Mouse (Mus musculus) heart, adult 2 months (tissue): ENCODE data around the gene Lrrc71. TPM values are rescaled to one million over a fixed set of nuclear protein-coding genes. Genes with fewer than 3 reads are reported as not detected.

Experiments
- DNase-seq, 2 experiments: peaks; one replicate each; pipeline ENCODE4 v3.0.0; 2021
- H3K27ac ChIP-seq: fragments of 200-600 bp; 2 replicates; pipeline ENCODE4 v1.8.1; 2022
- H3K27me3 ChIP-seq: fragments of 200-500 bp; 2 replicates; pipeline ENCODE4 v1.6.1; 2012; ENCODE audit warnings: mild to moderate bottlenecking, low read length, inconsistent platforms, mixed read lengths; ENCODE audit not compliant: control insufficient read depth, insufficient read depth
- H3K36me3 ChIP-seq: fragments of 200-500 bp; 2 replicates; pipeline ENCODE4 v1.6.1; 2012; ENCODE audit warnings: low read length, inconsistent platforms; ENCODE audit not compliant: control insufficient read depth, insufficient read depth
- H3K4me1 ChIP-seq: fragments of 200-500 bp; 2 replicates; pipeline ENCODE4 v1.6.1; 2011; ENCODE audit warnings: low read length; ENCODE audit not compliant: control insufficient read depth, insufficient read depth
- H3K4me3 ChIP-seq: fragments of 200-600 bp; 2 replicates; pipeline ENCODE4 v1.8.1; 2022
- H3K79me2 ChIP-seq: fragments of 200-500 bp; replicated peaks from 2 replicates; pipeline ENCODE4 v1.6.1; 2012; ENCODE audit warnings: mild to moderate bottlenecking, inconsistent platforms, low read length, moderate library complexity, mixed read lengths; ENCODE audit not compliant: control insufficient read depth, insufficient read depth
- H3K9ac ChIP-seq: fragments of 200-500 bp; 2 replicates; pipeline ENCODE4 v1.6.1; 2012; ENCODE audit warnings: low read depth, mild to moderate bottlenecking, control low read depth, inconsistent platforms, low read length, mixed read lengths
- CTCF ChIP-seq: fragments of 200-600 bp; IDR thresholded peaks from 2 replicates; pipeline ENCODE4 v1.8.1; 2022; ENCODE audit warnings: antibody characterized with exemption, mild to moderate bottlenecking, moderate library complexity
- EP300 ChIP-seq: fragments of 200-500 bp; IDR thresholded peaks from 2 replicates; pipeline ENCODE4 v1.6.1; 2011; ENCODE audit warnings: low read depth, low read length, control low read depth; ENCODE audit not compliant: insufficient read depth
- POLR2A ChIP-seq: fragments of 200-500 bp; IDR thresholded peaks from 2 replicates; pipeline ENCODE4 v1.6.1; 2011; ENCODE audit warnings: mild to moderate bottlenecking, low read depth, low read length, control low read depth; ENCODE audit not compliant: insufficient read depth
- WGBS: fragments of 180-500 bp; shearing (Covaris S2); methylation state at CpG from one replicate; pipeline ENCODE4 v1.1.7; 2018; 5-methylcytosine and 5-hydroxymethylcytosine counted together
- intact Hi-C: fragments of 180-260 bp; cut with DNase I; formaldehyde crosslinking; loops from one replicate; pipeline ENCODE4 v1.15.1; 2025
- polyA plus RNA-seq: library from polyadenylated mRNA; depleted of rRNA; stranded (reverse); fragments of >200 nt; gene quantifications from 2 replicates; pipeline ENCODE4 v1.2.3, GENCODE M21; 2012
- total RNA-seq, 2 experiments: library from RNA; stranded (reverse); gene quantifications; 2 replicates each; pipeline ENCODE4 v1.2.3; 2021

Gene Lrrc71
- total and polyA plus RNA-seq, 3 experiments: 0.36 to 1.1 (median 0.47) TPM

- TF ChIP-seq EP300 (no peak), POLR2A (no peak), CTCF (no peak)
- H3K36me3 ChIP-seq: no peaks in the 10 kb centered on the region
- H3K9ac ChIP-seq: 0 out of 2 replicates have a peak overlapping the region, but pooled peaks have one; percentile 5
- peak overlapping the region; percentile 93 for H3K27ac ChIP-seq
- no peaks in the 10 kb centered on the region for H3K27me3 ChIP-seq
- H3K4me1 ChIP-seq: peaks cover 18% of the 10 kb centered on the region
- peak overlapping the region; percentile 40; the same call in 1 of the 2 replicates for H3K4me3 ChIP-seq
- no peak for DNase-seq
- 30% methylated on average over 4 of the region's 4 CpGs for WGBS
- intact Hi-C loops: loop anchor here (10.0 kb wide), 1 partner anchor 212 kb away; the partner anchor contains the start of gene Nes
- no peaks in the 10 kb centered on the region for H3K79me2 ChIP-seq
These were observed 14.8 kb upstream of the Lrrc71 start for GRCm38 (mm10) chr3:87763202-87763601.

DNA sequence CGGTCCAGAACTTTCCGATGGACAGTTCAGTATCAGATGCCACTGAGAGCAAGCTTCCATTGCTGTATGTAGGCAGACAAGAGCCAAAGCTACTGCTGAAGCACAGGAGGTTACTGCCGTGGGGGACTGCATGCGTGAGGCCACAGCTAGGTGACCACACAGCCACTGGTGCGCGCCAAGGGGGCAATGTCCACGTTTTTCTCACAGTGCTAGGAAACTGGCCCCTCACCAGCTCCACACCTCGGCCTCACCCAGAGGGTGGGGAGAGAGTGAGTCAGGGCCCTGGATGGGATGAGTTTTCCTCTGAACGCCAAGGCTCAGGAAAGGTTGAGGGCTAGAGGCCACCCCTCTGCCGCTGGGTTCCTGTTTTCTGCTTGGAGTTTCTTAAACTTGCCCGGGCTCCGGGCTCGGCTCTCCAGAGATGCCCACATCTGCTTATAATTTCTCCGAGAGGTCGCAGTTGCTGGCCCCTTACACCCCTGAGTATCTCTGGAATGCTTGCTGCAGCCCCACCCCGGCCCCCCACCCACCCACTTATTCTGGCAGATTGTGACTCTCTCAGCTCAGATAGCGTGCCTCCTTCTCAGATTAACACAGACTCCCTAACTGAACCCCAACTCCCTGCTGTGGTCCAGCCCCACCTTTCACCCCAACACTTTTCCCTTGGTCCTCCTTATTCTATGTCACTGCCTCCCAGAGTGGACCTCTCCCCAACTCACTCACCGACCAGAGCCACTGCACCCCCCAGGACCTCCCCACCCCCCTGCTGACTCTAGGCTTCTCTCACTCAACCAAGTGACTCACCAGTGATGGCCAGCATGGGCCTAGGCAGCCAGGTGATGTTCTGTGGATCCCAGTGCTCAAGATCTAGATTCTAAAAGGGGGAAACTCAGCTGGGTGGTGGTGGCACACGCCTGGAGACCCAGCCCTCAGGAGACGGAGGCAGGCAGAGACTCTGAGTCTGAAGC is 13.3 kb upstream of the Lrrc71 start:
- Histone ChIP-seq H3K9ac (no peak overlapping the region), H3K4me1 (peaks cover 17% of the 10 kb centered on the region), H3K36me3 (no peaks in the 10 kb centered on the region), H3K79me2 (no peaks in the 10 kb centered on the region), H3K4me3 (no peak overlapping the region), H3K27ac (no peak overlapping the region), H3K27me3 (no peaks in the 10 kb centered on the region)
- intact Hi-C loops: loop anchor here (10.0 kb wide), 1 partner anchor 213 kb away; the partner anchor contains the start of gene Nes
- no peak for TF ChIP-seq POLR2A
- DNase-seq: no peak
- WGBS: 64% methylated on average over 20 of the region's 20 CpGs

DNA sequence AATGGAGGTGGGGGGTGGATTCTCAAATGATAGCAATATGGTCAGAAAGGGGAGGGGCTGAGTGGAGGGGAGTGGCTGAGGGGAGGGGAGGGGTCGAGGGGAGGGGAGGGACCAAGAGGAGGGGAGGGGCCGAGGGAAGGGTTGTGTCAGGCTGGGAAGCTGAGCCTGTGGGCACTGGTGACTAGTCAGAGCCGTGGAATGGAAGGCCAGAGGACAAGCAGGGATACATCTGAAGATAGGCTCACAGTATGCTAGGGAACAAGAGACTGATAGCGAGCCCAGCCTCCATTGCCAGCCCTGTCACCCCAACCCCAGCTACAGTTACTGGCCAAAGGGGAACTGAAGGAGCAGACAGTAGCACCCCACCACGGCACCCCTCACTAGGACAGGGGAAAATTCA is 10.2 kb upstream of the Lrrc71 start:
- Histone ChIP-seq H3K27ac (no peak overlapping the region), H3K27me3 (no peaks in the 10 kb centered on the region), H3K4me1 (peaks cover 5% of the 10 kb centered on the region), H3K4me3 (no peak overlapping the region), H3K79me2 (no peaks in the 10 kb centered on the region), H3K36me3 (no peaks in the 10 kb centered on the region), H3K9ac (no peak overlapping the region)
- TF ChIP-seq EP300: no peak
- TF ChIP-seq POLR2A: no peak
- intact Hi-C loops: loop anchor here (5.0 kb wide), 1 partner anchor 59 kb away; no protein-coding TSS in a partner anchor
- WGBS: 62% methylated on average over 4 of the region's 5 CpGs
- no peak for DNase-seq

DNA sequence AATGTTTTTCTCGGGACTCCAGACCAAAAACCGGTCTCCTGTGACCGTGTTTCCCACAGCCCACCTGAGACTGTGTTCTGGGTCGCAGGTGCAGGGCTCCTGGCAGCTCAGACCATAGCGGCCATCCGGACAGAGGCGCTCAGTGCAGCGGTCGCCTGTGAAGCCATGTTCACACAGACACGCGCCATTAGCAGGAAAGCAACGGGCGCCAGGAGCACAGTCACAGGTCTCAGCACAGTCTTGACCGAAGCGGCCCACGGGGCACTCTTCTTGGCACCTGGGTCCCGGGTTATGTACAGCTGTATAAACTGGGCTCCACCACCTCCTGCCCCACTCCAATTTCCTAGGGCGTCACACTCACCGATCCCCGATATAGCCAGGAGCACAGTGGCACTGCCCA is 8.1 kb upstream of the Lrrc71 start:
- no peak overlapping the region for H3K27ac ChIP-seq
- no peaks in the 10 kb centered on the region for H3K36me3 ChIP-seq
- H3K4me1 ChIP-seq: peaks cover 4% of the 10 kb centered on the region
- H3K79me2 ChIP-seq: no peaks in the 10 kb centered on the region
- H3K9ac ChIP-seq: no peak overlapping the region
- intact Hi-C loops: loop anchor here (1.0 to 5.0 kb wide), 2 partner anchors 13 to 61 kb away; no protein-coding TSS in a partner anchor
- WGBS: 67% methylated on average over 20 of the region's 20 CpGs
- H3K27me3 ChIP-seq: no peaks in the 10 kb centered on the region
- no peak for DNase-seq
- no peak overlapping the region for H3K4me3 ChIP-seq
- TF ChIP-seq EP300 (no peak), POLR2A (no peak), CTCF (no peak)

GRCm38 (mm10) chr3:87755964-87756363 is 7.5 kb upstream of the Lrrc71 start:
- Histone ChIP-seq H3K9ac (no peak overlapping the region), H3K36me3 (no peaks in the 10 kb centered on the region)

DNA sequence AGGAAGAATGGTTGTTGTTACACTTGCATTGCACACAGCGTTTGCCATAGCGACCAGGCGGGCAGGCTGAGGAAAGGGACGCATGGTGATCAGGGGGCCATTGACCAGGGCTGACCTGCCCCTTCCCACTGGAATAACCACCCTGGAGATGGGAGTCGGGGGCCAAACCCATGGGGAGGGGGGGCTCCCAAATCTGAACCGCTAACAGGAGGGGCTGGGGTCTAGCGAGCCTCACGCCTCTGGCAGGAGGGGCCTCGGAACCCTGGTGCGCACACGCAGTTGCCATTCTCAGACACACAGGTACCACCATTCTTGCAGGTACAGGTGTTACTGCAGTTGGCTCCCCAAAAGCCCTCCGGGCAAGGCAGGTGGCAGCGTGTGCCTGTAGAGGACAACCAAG is 5.4 kb upstream of the Lrrc71 start:
- no peaks in the 10 kb centered on the region for H3K4me1 ChIP-seq
- H3K27ac ChIP-seq: no peak overlapping the region
- intact Hi-C loops: no loop called here
- no peaks in the 10 kb centered on the region for H3K36me3 ChIP-seq
- no peak for DNase-seq
- H3K79me2 ChIP-seq: no peaks in the 10 kb centered on the region
- no peak overlapping the region for H3K9ac ChIP-seq
- TF ChIP-seq CTCF (no peak), POLR2A (no peak), EP300 (no peak)
- no peak overlapping the region for H3K4me3 ChIP-seq
- H3K27me3 ChIP-seq: no peaks in the 10 kb centered on the region
- 88% methylated on average over 13 of the region's 13 CpGs for WGBS

More at GRCm38 (mm10) chr3:87755964-87756363, 7.5 kb upstream of the Lrrc71 start:
- Histone ChIP-seq H3K4me3 (no peak overlapping the region), H3K27me3 (no peaks in the 10 kb centered on the region), H3K79me2 (no peaks in the 10 kb centered on the region), H3K4me1 (peaks cover 2% of the 10 kb centered on the region; the same call in 1 of the 2 replicates), H3K27ac (no peak overlapping the region)
- peak; percentile 83 to 91 for DNase-seq
- WGBS: 16% methylated on average over 24 of the region's 24 CpGs
- no peak; the same call in 1 of the 2 replicates for TF ChIP-seq CTCF
- peak; percentile 70 for TF ChIP-seq EP300
- TF ChIP-seq POLR2A: no peak
- intact Hi-C loops: loop anchor here (1.0 to 5.0 kb wide), 2 partner anchors 13 to 61 kb away; no protein-coding TSS in a partner anchor
